Mouse (Mus musculus) stomach, postnatal 0 days (tissue): Measurements from ENCODE around the gene Pip5k1b.

Experiments used
- CTCF ChIP-seq: IDR thresholded peaks from 2 replicates; pipeline ENCODE4 v1.5.1; 2016; ENCODE audit warnings: antibody characterized with exemption, low read depth, mild to moderate bottlenecking, moderate library complexity
- EP300 ChIP-seq: optimal IDR thresholded peaks from 2 replicates; pipeline ENCODE3; 2016; ENCODE audit warnings: antibody characterized with exemption

- TF ChIP-seq EP300 (no peak), CTCF (no peak)
Measured at GRCm38 (mm10) chr19:24253657-24254260, 301.9 kb downstream of the Pip5k1b start.
